Mouse (Mus musculus) T-helper 2 cell (primary cell): Measurements from ENCODE around the gene Shkbp1.

Experiments used
- in situ Hi-C: fragments of 300-600 bp; cut with MboI, MseI; formaldehyde crosslinking; loops from one replicate; pipeline ENCODE4 v1.15.1; 2025; ENCODE audit warnings: high pct_unique_total_duplicates

Shkbp1 gene

GRCm38 (mm10) chr7:27314393-27314792 is 41.4 kb downstream of the Shkbp1 start:
- in situ Hi-C loops = no loop called here

GRCm38 (mm10) chr7:27311651-27312284 is 44.1 kb downstream of the Shkbp1 start:
- in situ Hi-C loops = no loop called here

- in situ Hi-C loops = no loop called here
Measured at GRCm38 (mm10) chr7:27310996-27311535, 44.8 kb downstream of the Shkbp1 start.

- in situ Hi-C loops = no loop called here
Measured at GRCm38 (mm10) chr7:27310306-27310705, 45.5 kb downstream of the Shkbp1 start.

GRCm38 (mm10) chr7:27309832-27310231 is 46.0 kb downstream of the Shkbp1 start:
- in situ Hi-C loops = no loop called here

- in situ Hi-C loops = no loop called here
Measured at GRCm38 (mm10) chr7:27308821-27309549, 46.8 kb downstream of the Shkbp1 start.

- in situ Hi-C loops = no loop called here
Measured at GRCm38 (mm10) chr7:27307551-27307950, 48.3 kb downstream of the Shkbp1 start.

GRCm38 (mm10) chr7:27306161-27307160 is 49.4 kb downstream of the Shkbp1 start:
- in situ Hi-C loops = no loop called here

- in situ Hi-C loops = no loop called here
Measured at GRCm38 (mm10) chr7:27305091-27305730, 50.6 kb downstream of the Shkbp1 start.

GRCm38 (mm10) chr7:27302172-27302571 is 53.6 kb downstream of the Shkbp1 start:
- in situ Hi-C loops = no loop called here

GRCm38 (mm10) chr7:27300801-27301200 is 55.0 kb downstream of the Shkbp1 start:
- in situ Hi-C loops = no loop called here

GRCm38 (mm10) chr7:27300351-27300750 is 55.5 kb downstream of the Shkbp1 start:
- in situ Hi-C loops = no loop called here

GRCm38 (mm10) chr7:27298816-27299215 is 57.0 kb downstream of the Shkbp1 start:
- in situ Hi-C loops = loop anchor here (10.0 kb wide), 2 partner anchors 734 to 1204 kb away; no protein-coding TSS in a partner anchor

GRCm38 (mm10) chr7:27298033-27298610 is 57.7 kb downstream of the Shkbp1 start:
- in situ Hi-C loops = loop anchor here (10.0 kb wide), 2 partner anchors 733 to 1203 kb away; no protein-coding TSS in a partner anchor

- in situ Hi-C loops = loop anchor here (10.0 kb wide), 2 partner anchors 732 to 1202 kb away; no protein-coding TSS in a partner anchor
Measured at GRCm38 (mm10) chr7:27296518-27296917, 59.3 kb downstream of the Shkbp1 start.

- in situ Hi-C loops = loop anchor here (10.0 kb wide), 2 partner anchors 731 to 1201 kb away; no protein-coding TSS in a partner anchor
Measured at GRCm38 (mm10) chr7:27295956-27296355, 59.9 kb downstream of the Shkbp1 start.
